Mouse (Mus musculus) yolk sac, embryonic 10.5 days (tissue): ENCODE data around the gene Il1a.

Experiments
- DNase-seq: peaks from one replicate; pipeline ENCODE4 v3.0.0-alpha.2; 2017; ENCODE audit warnings: low spot score

Il1a gene

DNA sequence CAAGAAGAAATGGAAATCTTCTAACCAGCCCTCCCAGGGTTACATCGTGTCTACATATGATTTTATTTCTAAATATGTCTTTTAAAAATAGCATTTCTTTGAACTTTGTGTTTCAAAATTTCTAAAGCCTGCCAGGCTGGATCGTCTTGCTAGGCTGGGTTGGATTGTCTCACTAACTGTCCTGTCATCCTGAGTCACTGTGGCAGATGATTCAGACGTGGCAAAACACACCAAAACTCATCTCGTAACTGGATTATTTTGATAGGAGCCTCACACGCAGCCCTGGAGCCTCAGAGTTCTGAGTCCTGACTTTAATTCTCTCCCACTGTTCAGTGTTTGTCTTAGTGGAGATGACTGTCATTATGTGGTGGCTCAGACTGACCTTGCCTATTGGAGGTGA, 46.7 kb downstream of the Il1a start:
- no peak for DNase-seq

DNA sequence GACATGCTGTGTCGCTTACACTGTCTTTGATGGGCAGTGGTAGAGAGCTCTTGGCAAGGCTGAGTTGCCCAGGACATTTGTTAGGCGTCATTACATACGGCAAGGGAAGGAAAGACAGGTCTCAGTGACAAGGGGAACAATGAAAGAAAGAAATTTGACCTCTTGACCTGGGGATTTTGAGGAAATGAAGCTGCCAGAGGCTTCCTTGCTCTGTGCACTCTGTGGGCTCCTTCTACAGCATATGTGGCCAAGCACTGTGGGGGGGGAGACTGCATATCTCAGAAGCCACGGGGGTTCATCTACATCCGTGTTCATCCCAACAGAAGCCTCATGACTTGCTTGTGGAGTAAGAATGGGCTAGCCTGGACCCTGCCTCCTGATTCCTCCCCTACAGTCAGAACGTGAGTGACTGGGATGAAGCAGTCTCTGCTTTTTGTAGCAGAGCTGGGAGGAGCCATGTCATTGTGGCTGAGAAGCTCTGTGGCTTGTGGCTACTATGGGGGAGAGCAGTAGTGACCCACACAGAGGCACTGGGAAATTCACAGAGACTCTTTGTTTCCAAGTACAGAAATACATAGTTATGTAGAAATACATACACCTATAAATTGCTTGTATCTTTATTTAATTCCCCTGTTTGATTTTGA, 48.5 kb downstream of the Il1a start:
- no peak for DNase-seq

DNA sequence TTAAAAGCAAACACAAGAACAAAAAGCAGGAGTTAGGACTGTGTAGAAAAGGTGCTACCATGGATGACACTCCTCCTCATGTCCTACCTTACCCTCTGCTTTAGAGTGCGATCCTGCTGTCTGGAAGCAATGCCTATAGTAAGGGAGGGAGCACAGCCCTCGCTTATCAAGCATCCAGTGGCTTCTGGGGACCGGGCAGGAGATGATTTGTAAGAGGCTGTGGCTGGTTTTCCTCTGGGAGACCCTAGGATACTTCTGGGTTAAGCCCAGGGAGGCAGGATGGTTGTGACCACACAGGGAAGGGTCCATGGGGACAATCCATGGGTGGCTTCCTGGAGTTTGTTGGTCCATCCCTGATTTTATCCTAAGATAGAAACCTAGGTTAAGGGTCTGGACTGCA, 49.1 kb downstream of the Il1a start:
- DNase-seq: no peak

DNA sequence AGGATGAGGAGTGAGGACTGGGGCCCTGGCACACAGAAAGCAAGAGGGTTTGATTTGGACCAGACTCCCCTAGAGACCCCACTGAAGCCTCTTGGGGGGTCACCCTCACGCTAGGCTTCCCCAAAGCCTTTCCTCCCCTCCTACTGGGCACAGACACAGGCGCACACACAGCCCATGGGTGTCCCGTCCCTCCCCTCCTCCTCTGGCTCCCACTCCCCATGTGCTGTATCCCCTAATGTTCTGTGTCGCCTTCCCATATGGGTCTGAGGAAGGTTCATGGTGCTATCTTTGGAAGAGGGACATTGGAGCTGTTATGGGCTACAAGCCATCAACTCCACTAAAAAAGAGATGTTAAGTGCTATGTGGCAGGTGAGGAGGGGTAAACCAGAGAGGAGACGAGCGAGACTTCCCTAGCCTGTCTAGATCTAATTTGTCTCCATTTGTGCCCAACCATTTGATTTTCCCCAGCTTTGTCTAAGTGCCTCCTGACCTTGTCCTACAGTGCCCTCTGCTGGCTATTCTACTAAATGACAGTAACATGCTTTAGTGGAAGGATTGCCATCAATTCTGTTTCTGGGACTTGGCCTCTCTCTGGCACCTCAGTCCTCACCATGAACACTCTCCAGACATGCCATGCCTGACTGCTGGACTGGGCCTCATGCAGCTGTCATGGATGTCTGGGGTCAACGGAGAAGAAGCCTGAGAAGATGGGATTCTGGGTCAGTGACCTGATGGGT, 51.1 kb downstream of the Il1a start:
- DNase-seq: peak; percentile 70

DNA sequence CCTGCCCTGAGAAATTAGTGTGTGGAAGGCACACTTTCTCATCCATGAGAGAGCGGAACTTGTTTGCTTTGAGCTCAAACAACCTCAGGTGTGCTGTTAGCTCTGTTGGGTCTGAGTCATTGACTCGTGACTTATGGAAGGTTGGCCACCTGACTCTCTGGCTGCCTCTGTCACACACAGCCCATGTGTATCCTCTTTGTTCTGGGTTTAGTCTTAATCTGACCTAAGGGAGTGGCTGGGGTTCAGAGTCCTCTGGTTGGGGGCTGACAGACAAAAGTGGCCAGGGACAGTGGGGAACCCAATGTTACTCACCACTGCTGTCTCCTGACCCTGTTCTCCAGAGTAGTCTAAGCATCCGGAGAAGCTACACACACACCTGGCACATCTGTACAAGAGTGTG, 51.7 kb downstream of the Il1a start:
- DNase-seq: peak; percentile 69

DNA sequence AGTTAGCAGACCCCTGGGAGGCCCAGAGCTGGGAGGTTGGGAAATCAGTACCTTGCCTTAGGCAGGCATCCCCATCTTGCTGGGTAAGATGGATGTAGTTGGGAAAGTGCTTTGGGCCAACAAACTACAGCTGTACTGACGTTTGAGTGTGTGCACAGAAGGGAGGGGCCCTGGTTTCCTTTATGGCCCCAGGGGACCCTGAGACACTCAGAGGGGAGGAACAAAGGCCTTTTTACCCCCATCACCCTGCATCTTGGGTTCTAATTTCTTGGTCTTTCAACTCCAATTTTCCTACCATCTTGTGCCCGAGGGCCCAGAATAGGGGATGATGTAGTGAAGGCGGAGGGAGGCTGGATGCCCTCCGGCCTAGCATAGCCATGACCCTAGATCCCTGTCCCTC, 53.8 kb downstream of the Il1a start:
- no peak for DNase-seq

DNA sequence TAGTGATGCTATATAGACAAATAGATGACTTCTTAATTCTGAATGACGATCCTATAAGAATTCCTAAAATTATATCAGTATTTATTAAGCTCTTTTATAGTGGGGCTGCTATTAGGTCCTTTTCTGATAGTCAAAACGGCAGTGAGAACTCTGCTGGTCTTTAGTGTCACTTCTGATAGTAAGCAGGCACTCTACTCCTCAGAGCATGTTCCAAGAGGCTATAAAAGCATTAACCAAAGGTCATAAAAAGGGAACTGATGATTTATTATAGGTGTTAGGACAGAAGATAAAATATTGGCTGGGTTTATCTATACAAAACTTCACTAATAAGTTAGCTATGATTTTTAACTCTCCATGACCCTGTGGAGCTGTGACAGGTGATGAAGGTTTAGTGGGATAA, 55.7 kb downstream of the Il1a start:
- no peak for DNase-seq

DNA sequence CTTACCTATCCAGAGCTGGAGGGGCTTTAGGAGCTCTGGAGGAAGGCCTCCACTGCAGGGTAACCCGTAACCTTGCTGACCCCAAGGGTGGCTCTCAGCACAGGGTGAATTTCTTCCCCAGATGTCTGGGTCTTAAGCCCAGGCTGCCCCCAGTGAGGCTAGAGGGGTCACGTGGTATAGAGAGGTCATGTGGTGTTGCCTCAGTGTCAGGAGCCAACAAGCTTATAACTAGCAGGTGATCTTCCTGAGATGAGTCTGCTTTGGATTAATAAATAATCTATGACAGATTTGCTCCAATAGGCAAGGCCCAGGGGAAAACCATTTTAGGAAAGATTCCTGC, 56.2 kb downstream of the Il1a start:
- DNase-seq: no peak

DNA sequence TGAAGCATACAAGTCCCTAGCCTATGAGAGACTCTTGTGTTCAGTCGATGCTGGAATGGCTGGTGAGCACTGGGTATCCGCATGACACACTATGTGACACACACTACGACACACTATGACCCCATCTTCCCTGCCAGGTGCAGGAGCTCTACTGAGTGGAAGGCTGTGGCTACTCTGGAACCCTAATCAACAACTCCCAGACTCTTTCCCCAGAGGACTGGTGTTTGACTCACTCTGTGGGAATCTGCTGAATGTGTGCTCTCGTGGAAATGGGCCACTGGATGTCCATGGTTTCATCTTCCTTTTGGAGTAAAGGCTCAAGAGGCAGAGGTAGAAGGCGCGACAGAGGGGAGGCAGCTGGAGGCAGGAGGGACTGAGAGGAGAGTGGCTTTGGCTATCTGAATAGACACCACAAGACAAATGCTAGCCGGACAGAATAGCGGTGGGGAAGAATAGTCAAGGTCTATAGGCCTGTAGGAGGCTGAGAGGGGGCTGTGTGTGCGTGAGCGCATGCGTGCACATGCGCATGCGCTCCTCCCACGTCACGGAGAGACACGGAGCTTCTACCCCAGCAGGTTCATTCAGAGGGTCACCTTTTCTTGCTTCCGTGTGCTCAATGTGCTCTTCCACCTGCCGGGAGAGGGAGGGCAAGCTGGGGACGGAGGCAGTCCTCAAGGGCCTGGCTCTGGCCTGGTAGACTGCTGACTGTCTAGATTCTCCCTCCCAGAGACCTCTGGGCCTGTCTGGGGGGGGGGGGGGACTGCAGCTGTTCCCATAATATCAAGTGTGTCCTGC, 56.7 kb downstream of the Il1a start:
- DNase-seq: no peak
